Mouse (Mus musculus) stomach, postnatal 0 days (tissue): Measurements from ENCODE around the gene Tmem178b.

Experiments
- CTCF ChIP-seq: IDR thresholded peaks from 2 replicates; pipeline ENCODE4 v1.5.1; 2016; ENCODE audit warnings: antibody characterized with exemption, low read depth, mild to moderate bottlenecking, moderate library complexity
- EP300 ChIP-seq: optimal IDR thresholded peaks from 2 replicates; pipeline ENCODE3; 2016; ENCODE audit warnings: antibody characterized with exemption

- no peak for TF ChIP-seq CTCF
- no peak for TF ChIP-seq EP300
Measured at GRCm38 (mm10) chr6:40142582-40142981, 269.5 kb downstream of the Tmem178b start.
